Mouse (Mus musculus): ENCODE measurements around the gene Tmem59l.

DNA sequence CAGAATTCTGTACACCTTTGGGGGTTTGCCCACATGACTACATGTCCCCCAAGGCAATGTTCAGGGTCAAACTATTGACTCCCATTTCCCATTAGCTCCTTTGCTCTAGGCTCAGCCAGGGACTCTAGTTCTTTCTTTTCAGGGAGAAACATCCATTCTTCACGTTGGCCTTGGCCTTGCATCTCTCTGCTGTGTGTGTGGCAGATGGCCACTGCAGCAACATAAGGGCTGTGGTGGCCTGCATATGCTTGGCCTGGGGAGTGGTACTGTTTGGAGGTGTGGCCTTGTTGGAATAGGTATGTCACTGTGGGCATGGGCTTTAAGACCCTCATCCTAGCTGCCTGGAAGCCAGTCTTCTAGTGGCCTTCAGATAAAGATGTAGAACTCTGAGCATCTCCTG, 41.2 kb downstream of the Tmem59l start:
- TF ChIP-seq CTCF (IDR thresholded peaks at IDR 0.05) (no peak), POLR2A (IDR thresholded peaks at IDR 0.05; ENCODE audit: insufficient read depth, low read depth, low read length) (no peak), EP300 (IDR thresholded peaks at IDR 0.05; ENCODE audit: insufficient read depth, low read depth, low read length) (no peak)

Measured in heart, adult 2 months (tissue).